Mouse (Mus musculus) neural tube, embryonic 10.5 days (tissue): ENCODE data around the gene Dnhd1.
"Not testable (repeated sequence)": the region's sequence is repeated elsewhere in the genome, so short reads cannot be mapped to it uniquely, and the experiment has no call there.

Experiments used
- DNase-seq: peaks from one replicate; pipeline ENCODE4 v3.0.0-alpha.2; 2017; ENCODE audit warnings: low spot score; ENCODE audit errors: extremely low spot score

Gene Dnhd1

GRCm38 (mm10) chr7:105640233-105640893 is 10.3 kb upstream of the Dnhd1 start, which contains the start of the genes Arfip2 and Gm45799:
Gene Arfip2 (minus strand): TSS chr7:105640416.
Gene Gm45799 (plus strand): TSS chr7:105640552.
- DNase-seq, result peak; percentile 94

- DNase-seq, result peak; percentile 49
These were observed 9.8 kb upstream of the Dnhd1 start for GRCm38 (mm10) chr7:105640894-105641255.

GRCm38 (mm10) chr7:105641936-105642335 is 8.7 kb upstream of the Dnhd1 start:
- no peak for DNase-seq

GRCm38 (mm10) chr7:105685541-105686197 is 35.0 kb downstream of the Dnhd1 start:
- no peak for DNase-seq

GRCm38 (mm10) chr7:105690875-105691274 is 40.2 kb downstream of the Dnhd1 start:
- DNase-seq, result no peak

GRCm38 (mm10) chr7:105703184-105703583 is 52.6 kb downstream of the Dnhd1 start:
- DNase-seq, result no peak

GRCm38 (mm10) chr7:105703816-105704215 is 53.2 kb downstream of the Dnhd1 start:
- no peak for DNase-seq

- DNase-seq, result no peak
These were observed 58.1 kb downstream of the Dnhd1 start for GRCm38 (mm10) chr7:105708733-105709132.

GRCm38 (mm10) chr7:105715366-105715765 is 64.7 kb downstream of the Dnhd1 start:
- DNase-seq, result no peak

- no peak for DNase-seq
These were observed 71.3 kb downstream of the Dnhd1 start for GRCm38 (mm10) chr7:105721916-105722315.

- peak; percentile 13 for DNase-seq
These were observed 75.7 kb downstream of the Dnhd1 start for GRCm38 (mm10) chr7:105726144-105726979.

GRCm38 (mm10) chr7:105726980-105727325 is 76.3 kb downstream of the Dnhd1 start:
- DNase-seq, result peak; percentile 2

GRCm38 (mm10) chr7:105728701-105729428 is 78.2 kb downstream of the Dnhd1 start:
- DNase-seq, result peak; percentile 9

- DNase-seq, result no peak
These were observed 83.2 kb downstream of the Dnhd1 start for GRCm38 (mm10) chr7:105733836-105734235.

GRCm38 (mm10) chr7:105734826-105735225 is 84.2 kb downstream of the Dnhd1 start:
- DNase-seq, result no peak

- DNase-seq, result not testable (repeated sequence)
These were observed 84.8 kb downstream of the Dnhd1 start for GRCm38 (mm10) chr7:105735464-105735863.

- DNase-seq, result peak; percentile 87
These were observed 85.8 kb downstream of the Dnhd1 start, which contains the start of gene Ilk for GRCm38 (mm10) chr7:105736264-105736901. Gene Ilk (plus strand): TSS chr7:105736592.

GRCm38 (mm10) chr7:105736911-105737521 is 86.4 kb downstream of the Dnhd1 start, which contains the start of gene Rrp8:
Gene Rrp8 (minus strand): TSS chr7:105737385.
- DNase-seq, result no peak

GRCm38 (mm10) chr7:105737648-105738047 is 87.0 kb downstream of the Dnhd1 start:
- DNase-seq, result no peak

- no peak for DNase-seq
These were observed 87.7 kb downstream of the Dnhd1 start for GRCm38 (mm10) chr7:105738286-105738685.
